Mouse (Mus musculus): ENCODE measurements around the gene Gm20737.
"Not testable (repeated sequence)": the region's sequence is repeated elsewhere in the genome, so short reads cannot be mapped to it uniquely, and the experiment has no call there.

Gm20737 gene

GRCm38 (mm10) chrY:10535942-10536341, at the start of gene Gm20737:
Gene Gm20737, minus strand, starts transcription at chrY:10536042.
- not testable (repeated sequence) for ATAC-seq (ENCODE audit: low TSS enrichment)

GRCm38 (mm10) chrY:10553153-10553552, 17.3 kb upstream of the Gm20737 start, which contains the start of gene Gm21775:
Gene Gm21775, plus strand, starts transcription at chrY:10553453.
- ATAC-seq (ENCODE audit: low TSS enrichment): not testable (repeated sequence)

Measured in frontal cortex, adult (tissue).